Mouse (Mus musculus): ENCODE data around the gene St7.

GRCm38 (mm10) chr6:17942344-17942743, 249.6 kb downstream of the St7 start:
- TF ChIP-seq CTCF (conservative IDR thresholded peaks at IDR 0.05; ENCODE audit: insufficient read depth, insufficient read length, low read depth, low read length) (no peak), POLR2A (IDR thresholded peaks at IDR 0.05; ENCODE audit: low read depth, low read length) (no peak)

Data from kidney, adult 2 months (tissue).